Mouse (Mus musculus): Measurements from ENCODE around the gene Amer3. TPM values are rescaled to one million over a fixed set of nuclear protein-coding genes. Genes with fewer than 3 reads are reported as not detected.

Gene Amer3
- polyA plus RNA-seq, 1 experiment = not detected

GRCm38 (mm10) chr1:34564383-34565045 lies 14.9 kb upstream of the Amer3 start:
- Histone ChIP-seq H3K4me3 (ENCODE audit: insufficient read depth, low read length) (no peak overlapping the region), H3K4me1 (ENCODE audit: control insufficient read depth, insufficient read depth, low read length) (no peaks in the 10 kb centered on the region), H3K27ac (ENCODE audit: insufficient read depth, low read length) (no peak overlapping the region)
- TF ChIP-seq POLR2A (IDR thresholded peaks at IDR 0.05; ENCODE audit: low read depth, low read length) (no peak), CTCF (IDR thresholded peaks at IDR 0.05; ENCODE audit: borderline replicate concordance, insufficient read depth, low read length) (no peak)

- H3K4me3 ChIP-seq (ENCODE audit: insufficient read depth, low read length) = no peak overlapping the region
- H3K27ac ChIP-seq (ENCODE audit: insufficient read depth, low read length) = no peak overlapping the region
- no peaks in the 10 kb centered on the region for H3K4me1 ChIP-seq (ENCODE audit: control insufficient read depth, insufficient read depth, low read length)
- TF ChIP-seq CTCF (IDR thresholded peaks at IDR 0.05; ENCODE audit: borderline replicate concordance, insufficient read depth, low read length) = no peak
- TF ChIP-seq POLR2A (IDR thresholded peaks at IDR 0.05; ENCODE audit: low read depth, low read length) = no peak
These were observed 11.3 kb upstream of the Amer3 start for GRCm38 (mm10) chr1:34568120-34568519.

DNA sequence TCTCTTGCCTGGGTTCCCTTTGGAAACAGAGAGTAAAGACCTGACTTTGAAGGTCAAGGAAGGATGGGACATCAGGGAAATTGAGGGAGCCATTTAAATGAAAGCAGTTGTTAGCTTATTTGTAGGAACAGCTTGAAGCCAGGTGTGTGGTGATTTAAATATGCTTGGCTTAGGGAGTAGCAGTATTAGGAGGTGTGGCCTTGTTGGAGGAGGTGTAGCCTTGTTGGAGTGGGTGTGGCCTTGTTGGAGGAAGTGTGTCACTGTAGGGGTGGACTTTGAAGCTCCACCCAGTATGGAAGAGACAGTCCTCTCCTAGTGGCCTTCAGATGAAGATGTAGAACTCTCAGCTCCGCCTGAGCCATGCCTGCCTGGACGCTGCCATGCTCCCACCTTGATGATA lies 9.6 kb upstream of the Amer3 start:
- H3K27ac ChIP-seq (ENCODE audit: insufficient read depth, low read length) = no peak overlapping the region
- TF ChIP-seq CTCF (IDR thresholded peaks at IDR 0.05; ENCODE audit: borderline replicate concordance, insufficient read depth, low read length) (no peak), POLR2A (IDR thresholded peaks at IDR 0.05; ENCODE audit: low read depth, low read length) (no peak)
- no peak overlapping the region for H3K4me3 ChIP-seq (ENCODE audit: insufficient read depth, low read length)
- no peaks in the 10 kb centered on the region for H3K4me1 ChIP-seq (ENCODE audit: control insufficient read depth, insufficient read depth, low read length)

- TF ChIP-seq CTCF (IDR thresholded peaks at IDR 0.05; ENCODE audit: borderline replicate concordance, insufficient read depth, low read length) (no peak), POLR2A (IDR thresholded peaks at IDR 0.05; ENCODE audit: low read depth, low read length) (no peak)
- Histone ChIP-seq H3K27ac (ENCODE audit: insufficient read depth, low read length) (no peak overlapping the region), H3K4me3 (ENCODE audit: insufficient read depth, low read length) (no peak overlapping the region), H3K4me1 (ENCODE audit: control insufficient read depth, insufficient read depth, low read length) (no peaks in the 10 kb centered on the region)
These were observed 8.0 kb upstream of the Amer3 start for GRCm38 (mm10) chr1:34571431-34571830.

DNA sequence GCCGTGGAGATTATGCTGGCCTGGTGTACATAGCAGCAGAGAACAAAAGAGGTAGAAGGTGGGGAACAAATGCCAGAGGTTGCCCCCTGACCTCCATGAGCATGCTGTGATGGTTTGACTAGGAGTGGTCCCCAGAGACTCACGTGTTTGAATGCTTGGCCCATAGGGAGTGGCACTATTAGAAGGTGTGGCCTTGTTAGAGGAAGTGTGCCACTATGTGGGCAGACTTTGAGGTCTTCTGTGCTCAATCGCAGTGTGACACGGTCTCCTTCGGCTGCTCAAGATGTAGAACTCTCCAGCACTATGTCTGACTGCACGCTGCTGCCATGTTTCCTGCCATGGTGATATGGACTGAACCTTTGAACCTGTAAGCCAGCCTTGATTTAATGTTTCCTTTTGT lies 6.2 kb upstream of the Amer3 start:
- Histone ChIP-seq H3K4me3 (ENCODE audit: insufficient read depth, low read length) (no peak overlapping the region), H3K27ac (ENCODE audit: insufficient read depth, low read length) (no peak overlapping the region), H3K4me1 (ENCODE audit: control insufficient read depth, insufficient read depth, low read length) (no peaks in the 10 kb centered on the region)
- TF ChIP-seq POLR2A (IDR thresholded peaks at IDR 0.05; ENCODE audit: low read depth, low read length) (no peak), CTCF (IDR thresholded peaks at IDR 0.05; ENCODE audit: borderline replicate concordance, insufficient read depth, low read length) (no peak)

- TF ChIP-seq POLR2A (IDR thresholded peaks at IDR 0.05; ENCODE audit: low read depth, low read length) (no peak), CTCF (IDR thresholded peaks at IDR 0.05; ENCODE audit: borderline replicate concordance, insufficient read depth, low read length) (no peak)
- Histone ChIP-seq H3K27ac (ENCODE audit: insufficient read depth, low read length) (no peak overlapping the region), H3K4me1 (ENCODE audit: control insufficient read depth, insufficient read depth, low read length) (no peaks in the 10 kb centered on the region), H3K4me3 (ENCODE audit: insufficient read depth, low read length) (no peak overlapping the region)
These were observed 412 bp downstream of the Amer3 start for GRCm38 (mm10) chr1:34579782-34580356.

DNA sequence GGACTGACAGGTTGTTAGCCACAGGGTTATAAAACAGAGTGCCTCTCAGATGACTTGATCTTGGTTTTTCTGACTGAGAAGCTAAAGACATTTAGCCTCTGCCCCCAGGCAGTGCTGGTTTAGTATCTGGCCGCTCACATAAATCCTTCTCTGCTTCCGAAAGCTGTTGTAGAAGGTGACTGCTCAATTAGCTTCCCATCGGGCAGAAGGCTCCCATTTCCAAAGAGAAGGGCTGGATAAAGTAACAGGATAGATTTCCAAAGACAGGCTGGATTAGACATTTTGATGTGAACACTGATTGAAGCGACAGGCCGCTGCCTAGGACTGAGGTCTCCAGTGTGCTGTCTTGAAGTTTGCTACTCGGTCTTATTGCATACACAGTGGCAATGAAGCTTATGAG lies 2.8 kb downstream of the Amer3 start:
- Histone ChIP-seq H3K27ac (ENCODE audit: insufficient read depth, low read length) (no peak overlapping the region), H3K4me1 (ENCODE audit: control insufficient read depth, insufficient read depth, low read length) (no peaks in the 10 kb centered on the region), H3K4me3 (ENCODE audit: insufficient read depth, low read length) (no peak overlapping the region)
- TF ChIP-seq POLR2A (IDR thresholded peaks at IDR 0.05; ENCODE audit: low read depth, low read length) (no peak), CTCF (IDR thresholded peaks at IDR 0.05; ENCODE audit: borderline replicate concordance, insufficient read depth, low read length) (no peak)

- no peak overlapping the region for H3K27ac ChIP-seq (ENCODE audit: insufficient read depth, low read length)
- no peak overlapping the region for H3K4me3 ChIP-seq (ENCODE audit: insufficient read depth, low read length)
- no peaks in the 10 kb centered on the region for H3K4me1 ChIP-seq (ENCODE audit: control insufficient read depth, insufficient read depth, low read length)
- TF ChIP-seq POLR2A (IDR thresholded peaks at IDR 0.05; ENCODE audit: low read depth, low read length) = no peak
- TF ChIP-seq CTCF (IDR thresholded peaks at IDR 0.05; ENCODE audit: borderline replicate concordance, insufficient read depth, low read length) = no peak
These were observed 4.4 kb downstream of the Amer3 start for GRCm38 (mm10) chr1:34583821-34584263.

GRCm38 (mm10) chr1:34584736-34585135 lies 5.3 kb downstream of the Amer3 start:
- Histone ChIP-seq H3K4me1 (ENCODE audit: control insufficient read depth, insufficient read depth, low read length) (no peaks in the 10 kb centered on the region), H3K4me3 (ENCODE audit: insufficient read depth, low read length) (no peak overlapping the region), H3K27ac (ENCODE audit: insufficient read depth, low read length) (no peak overlapping the region)
- TF ChIP-seq CTCF (IDR thresholded peaks at IDR 0.05; ENCODE audit: borderline replicate concordance, insufficient read depth, low read length) = no peak
- TF ChIP-seq POLR2A (IDR thresholded peaks at IDR 0.05; ENCODE audit: low read depth, low read length) = no peak

- H3K27ac ChIP-seq (ENCODE audit: insufficient read depth, low read length) = no peak overlapping the region
- no peaks in the 10 kb centered on the region for H3K4me1 ChIP-seq (ENCODE audit: control insufficient read depth, insufficient read depth, low read length)
- no peak overlapping the region for H3K4me3 ChIP-seq (ENCODE audit: insufficient read depth, low read length)
- TF ChIP-seq CTCF (IDR thresholded peaks at IDR 0.05; ENCODE audit: borderline replicate concordance, insufficient read depth, low read length) = no peak
These were observed 8.0 kb downstream of the Amer3 start for GRCm38 (mm10) chr1:34587298-34588096.

Measured in embryonic fibroblast, embryonic 13.5 days (primary cell).